Mouse (Mus musculus) heart, embryonic 16.5 days (tissue): ENCODE data around the gene Pinlyp. TPM values are rescaled to one million over a fixed set of nuclear protein-coding genes. Genes with fewer than 3 reads are reported as not detected.
A peak's percentile ranks its signal among the peaks of the same experiment; 100 is the strongest.

Experiments used
- ATAC-seq: fragments of 200-750 bp; cut with Nextera tagmentation; replicated peaks from 2 replicates; pipeline ENCODE4 v1.8.0; 2017; ENCODE audit warnings: moderate number of reproducible peaks; ENCODE audit not compliant: insufficient read depth, low FRiP score; ENCODE audit errors: extremely low read depth
- H3K27ac ChIP-seq: fragments of 300-500 bp; sonication (generic); 2 replicates; pipeline ENCODE4 v1.5.1; 2014; ENCODE audit warnings: mild to moderate bottlenecking, low read length, control low read depth, moderate library complexity
- H3K27me3 ChIP-seq: fragments of 300-500 bp; sonication (generic); 2 replicates; pipeline ENCODE4 v1.6.1; 2014; ENCODE audit warnings: low read length, mixed read lengths; ENCODE audit not compliant: control insufficient read depth, insufficient read depth
- H3K36me3 ChIP-seq: fragments of 300-500 bp; sonication (generic); 2 replicates; pipeline ENCODE4 v1.6.1; 2014; ENCODE audit not compliant: control insufficient read depth, insufficient read depth
- H3K4me1 ChIP-seq: fragments of 300-500 bp; sonication (generic); 2 replicates; pipeline ENCODE4 v1.6.1; 2014; ENCODE audit warnings: low read length, mixed read lengths; ENCODE audit not compliant: control insufficient read depth, insufficient read depth
- H3K4me2 ChIP-seq: fragments of 300-500 bp; sonication (generic); 2 replicates; pipeline ENCODE4 v1.6.1; 2014; ENCODE audit warnings: low read depth, mild to moderate bottlenecking, control low read depth, low read length
- H3K4me3 ChIP-seq: fragments of 300-500 bp; sonication (generic); 2 replicates; pipeline ENCODE4 v1.5.1; 2014; ENCODE audit warnings: mild to moderate bottlenecking, control low read depth, low read length
- H3K9ac ChIP-seq: fragments of 300-500 bp; sonication (generic); 2 replicates; pipeline ENCODE4 v1.6.1; 2014; ENCODE audit warnings: low read length, control low read depth
- H3K9me3 ChIP-seq: fragments of 300-500 bp; sonication (generic); replicated peaks from 2 replicates; pipeline ENCODE4 v1.6.1; 2016; ENCODE audit warnings: low read length; ENCODE audit not compliant: control insufficient read depth
- WGBS: fragments of 180-500 bp; shearing (Covaris S2); extraction: QIAGEN DNeasy Blood & Tissue Kit; methylation state at CpG from one replicate; pipeline ENCODE4 v1.1.7; 2014; 5-methylcytosine and 5-hydroxymethylcytosine counted together
- polyA plus RNA-seq: library from polyadenylated mRNA; unstranded; fragments of >200 nt; fragmentation: Nextera tagmentation; extraction: Ambion mirVana; gene quantifications from 2 replicates; pipeline ENCODE4 v1.2.1, GENCODE M21; 2015

Pinlyp gene
- polyA plus RNA-seq, 1 experiment from 2014 or later = 0.17 TPM

GRCm38 (mm10) chr7:24533031-24533571 lies 12.8 kb downstream of the Pinlyp start:
- H3K27me3 ChIP-seq = no peaks in the 10 kb centered on the region
- H3K36me3 ChIP-seq = peaks cover 14% of the 10 kb centered on the region
- 81% methylated on average over 28 of the region's 28 CpGs for WGBS
- H3K4me3 ChIP-seq = no peak overlapping the region
- no peak overlapping the region for H3K9ac ChIP-seq
- H3K4me2 ChIP-seq = no peak overlapping the region
- H3K9me3 ChIP-seq = no peaks in the 10 kb centered on the region
- ATAC-seq = no peak
- peaks cover 13% of the 10 kb centered on the region for H3K4me1 ChIP-seq
- H3K27ac ChIP-seq = no peak overlapping the region

GRCm38 (mm10) chr7:24531211-24531971 lies 14.5 kb downstream of the Pinlyp start:
- Histone ChIP-seq H3K4me2 (peak overlapping the region; percentile 93), H3K4me3 (peak overlapping the region; percentile 85), H3K27me3 (no peaks in the 10 kb centered on the region), H3K9me3 (no peaks in the 10 kb centered on the region), H3K9ac (peak overlapping the region; percentile 93), H3K36me3 (peaks cover 13% of the 10 kb centered on the region), H3K4me1 (peaks cover 13% of the 10 kb centered on the region), H3K27ac (peak overlapping the region; percentile 97)
- under 1% methylated on average over 42 of the region's 43 CpGs for WGBS
- ATAC-seq = peak; percentile 71

GRCm38 (mm10) chr7:24530062-24530931 lies 15.6 kb downstream of the Pinlyp start, which contains the start of gene Irgq:
Gene Irgq (plus strand): TSS chr7:24530689.
- H3K9me3 ChIP-seq = no peaks in the 10 kb centered on the region
- H3K9ac ChIP-seq = peak within 1 kb of the TSS; percentile 93
- H3K4me1 ChIP-seq = peaks cover 13% of the 10 kb centered on the region
- under 1% methylated on average over 44 of the region's 44 CpGs for WGBS
- peak within 1 kb of the TSS; percentile 85 for H3K4me3 ChIP-seq
- no peaks in the 10 kb centered on the region for H3K27me3 ChIP-seq
- peak; percentile 96 for ATAC-seq
- H3K27ac ChIP-seq = peak within 1 kb of the TSS; percentile 97
- peaks cover 9% of the 10 kb centered on the region; the same call in 1 of the 2 replicates for H3K36me3 ChIP-seq
- peak within 1 kb of the TSS; percentile 93 for H3K4me2 ChIP-seq

GRCm38 (mm10) chr7:24529580-24529979 lies 16.3 kb downstream of the Pinlyp start:
- peak overlapping the region; percentile 93 for H3K4me2 ChIP-seq
- no peaks in the 10 kb centered on the region for H3K27me3 ChIP-seq
- no peaks in the 10 kb centered on the region for H3K9me3 ChIP-seq
- peak overlapping the region; percentile 97 for H3K27ac ChIP-seq
- H3K36me3 ChIP-seq = peaks cover 9% of the 10 kb centered on the region; the same call in 1 of the 2 replicates
- peak overlapping the region; percentile 85 for H3K4me3 ChIP-seq
- WGBS = 49% methylated on average over 11 of the region's 11 CpGs
- H3K4me1 ChIP-seq = peaks cover 13% of the 10 kb centered on the region
- H3K9ac ChIP-seq = peak overlapping the region; percentile 90
- no peak for ATAC-seq

GRCm38 (mm10) chr7:24528861-24529260 lies 17.1 kb downstream of the Pinlyp start:
- Histone ChIP-seq H3K27ac (no peak overlapping the region), H3K36me3 (peaks cover 7% of the 10 kb centered on the region; the same call in 1 of the 2 replicates), H3K4me1 (peaks cover 13% of the 10 kb centered on the region), H3K4me3 (no peak overlapping the region), H3K9me3 (no peaks in the 10 kb centered on the region), H3K27me3 (no peaks in the 10 kb centered on the region), H3K9ac (no peak overlapping the region), H3K4me2 (no peak overlapping the region)
- no peak for ATAC-seq
- 84% methylated on average over 11 of the region's 11 CpGs for WGBS

GRCm38 (mm10) chr7:24525686-24526420 lies 20.1 kb downstream of the Pinlyp start:
- Histone ChIP-seq H3K4me2 (no peak overlapping the region), H3K27me3 (no peaks in the 10 kb centered on the region), H3K27ac (no peak overlapping the region), H3K4me3 (no peak overlapping the region), H3K9me3 (no peaks in the 10 kb centered on the region), H3K4me1 (peaks cover 6% of the 10 kb centered on the region), H3K9ac (no peak overlapping the region), H3K36me3 (no peaks in the 10 kb centered on the region)
- 79% methylated on average over 12 of the region's 12 CpGs for WGBS
- no peak for ATAC-seq

GRCm38 (mm10) chr7:24524978-24525377 lies 20.9 kb downstream of the Pinlyp start:
- Histone ChIP-seq H3K27ac (no peak overlapping the region), H3K4me1 (peaks cover 6% of the 10 kb centered on the region), H3K9me3 (no peaks in the 10 kb centered on the region), H3K36me3 (no peaks in the 10 kb centered on the region), H3K27me3 (no peaks in the 10 kb centered on the region), H3K4me3 (no peak overlapping the region), H3K9ac (no peak overlapping the region), H3K4me2 (no peak overlapping the region)
- ATAC-seq = no peak
- WGBS = 78% methylated on average over 6 of the region's 6 CpGs

- ATAC-seq = no peak
- Histone ChIP-seq H3K36me3 (no peaks in the 10 kb centered on the region), H3K27me3 (no peaks in the 10 kb centered on the region), H3K4me2 (no peak overlapping the region), H3K4me3 (no peak overlapping the region), H3K9ac (no peak overlapping the region), H3K4me1 (no peaks in the 10 kb centered on the region), H3K9me3 (no peaks in the 10 kb centered on the region), H3K27ac (no peak overlapping the region)
- 78% methylated on average over 6 of the region's 6 CpGs for WGBS
Observed at GRCm38 (mm10) chr7:24523723-24524122, 22.2 kb downstream of the Pinlyp start.
